Mouse (Mus musculus) ovary, postnatal 36 days (tissue): ENCODE data around the gene Slc27a1.
"Not testable (repeated sequence)": the region's sequence is repeated elsewhere in the genome, so short reads cannot be mapped to it uniquely, and the experiment has no call there.

Experiments
- DNase-seq: peaks from one replicate; pipeline ENCODE4 v3.0.0; 2022; ENCODE audit warnings: low spot score, mixed read lengths

Gene Slc27a1

GRCm38 (mm10) chr8:71568387-71568937 lies at the start of gene Slc27a1:
Gene Slc27a1, plus strand, starts transcription at chr8:71568882.
- peak; percentile 91 for DNase-seq

GRCm38 (mm10) chr8:71519037-71519825 lies 49.5 kb upstream of the Slc27a1 start:
- not testable (repeated sequence) for DNase-seq

DNA sequence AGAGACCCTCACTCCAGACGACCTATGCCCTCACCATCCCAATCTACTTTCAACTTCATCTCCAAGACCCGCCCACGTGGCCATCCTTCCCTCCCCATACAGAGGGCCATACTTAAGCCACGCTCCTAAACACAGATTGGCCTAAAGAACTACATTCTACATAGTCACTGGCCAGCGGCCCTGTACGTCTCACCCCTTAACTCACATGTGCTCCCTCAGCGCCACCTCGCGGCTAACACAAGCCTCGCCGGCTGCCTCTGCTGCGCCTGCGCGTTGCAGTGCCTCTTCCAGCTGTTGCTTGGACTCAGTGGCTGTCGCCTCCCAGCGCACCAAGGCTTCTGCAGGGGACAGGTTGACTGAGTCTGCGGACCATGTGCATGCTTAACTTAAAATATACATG lies 47.0 kb upstream of the Slc27a1 start:
- DNase-seq, result peak; percentile 96

GRCm38 (mm10) chr8:71525226-71526050 lies 43.2 kb upstream of the Slc27a1 start, which contains the start of gene Ccdc194:
Gene Ccdc194, minus strand, starts transcription at chr8:71525711.
- DNase-seq, result no peak

DNA sequence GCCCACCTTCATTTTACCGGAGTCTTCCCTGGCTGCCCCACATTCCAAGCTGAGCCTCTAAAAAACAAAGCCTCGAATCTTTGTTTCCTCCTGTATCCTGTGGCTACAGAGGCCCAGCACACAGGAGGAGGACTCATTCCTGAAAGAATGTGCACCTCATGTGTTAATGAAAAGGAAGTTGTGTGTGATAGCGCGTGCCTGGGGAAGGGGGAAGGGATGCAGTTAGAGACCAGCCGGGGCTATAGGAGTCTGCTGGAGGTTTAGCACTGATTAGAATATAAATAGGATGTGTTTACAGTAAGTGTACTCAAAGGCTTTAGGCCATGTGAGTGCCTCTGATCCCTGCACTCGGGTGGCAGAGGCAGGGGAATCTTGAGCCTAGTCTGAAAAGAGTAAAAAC lies 42.4 kb upstream of the Slc27a1 start:
- DNase-seq, result no peak

- DNase-seq, result no peak
These were observed 41.4 kb upstream of the Slc27a1 start for GRCm38 (mm10) chr8:71527162-71527870.

DNA sequence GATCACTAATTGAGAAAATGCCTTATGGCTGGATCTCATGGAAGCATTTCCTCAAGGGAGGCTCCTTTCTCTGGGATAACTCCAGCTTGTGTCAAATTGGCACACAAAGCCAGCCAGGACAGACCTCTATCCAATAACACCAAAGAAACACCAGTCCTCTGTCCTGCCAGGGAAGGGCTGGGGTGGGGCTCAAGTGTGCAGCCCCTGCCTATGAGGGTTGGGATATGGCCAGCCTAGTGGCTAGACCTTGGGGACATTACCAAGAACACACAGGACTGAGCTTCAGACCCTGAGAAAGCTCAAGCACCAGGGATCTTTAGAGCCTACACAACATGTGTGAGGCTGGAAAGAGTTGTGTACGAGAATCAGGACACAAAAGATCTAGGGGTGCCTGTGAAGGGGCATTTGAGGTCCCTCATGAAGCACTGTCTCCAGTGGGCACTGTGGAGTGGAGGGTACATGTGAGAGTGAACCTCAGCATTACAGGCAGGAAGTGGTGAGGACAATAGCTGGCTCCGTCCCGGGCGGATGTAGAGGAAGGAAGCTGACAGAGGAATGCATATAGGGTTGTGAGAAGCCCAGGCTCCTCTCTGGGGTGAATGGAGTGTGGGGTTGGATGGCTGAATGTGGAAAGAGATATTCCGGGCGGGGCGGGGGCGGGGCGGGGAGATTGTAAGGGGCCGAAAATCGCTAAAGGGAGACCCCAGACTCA lies 40.2 kb upstream of the Slc27a1 start:
- DNase-seq, result no peak

- DNase-seq, result not testable (repeated sequence)
These were observed 37.8 kb upstream of the Slc27a1 start for GRCm38 (mm10) chr8:71530735-71531467.

GRCm38 (mm10) chr8:71534263-71534810 lies 34.3 kb upstream of the Slc27a1 start:
- DNase-seq, result no peak

DNA sequence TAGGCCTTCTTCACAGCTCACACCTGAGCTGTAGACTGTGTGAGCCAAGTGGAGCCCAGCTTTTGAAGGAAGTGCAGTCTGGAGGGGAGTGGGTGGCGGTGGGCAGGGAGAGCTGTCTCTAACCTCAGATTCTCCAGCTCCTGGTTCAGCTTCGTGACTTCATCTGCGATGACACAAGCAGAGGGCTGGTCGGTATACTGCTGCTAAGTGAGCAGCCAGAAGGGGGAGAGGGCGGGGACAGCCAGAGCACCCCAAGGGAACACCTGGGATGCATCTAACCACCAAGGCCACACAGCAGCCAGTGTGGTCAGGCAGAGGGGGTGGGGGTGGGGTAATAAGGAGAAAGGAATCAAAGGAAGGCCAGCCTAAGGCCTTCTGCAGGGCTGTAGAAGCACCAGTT lies 33.0 kb upstream of the Slc27a1 start:
- no peak for DNase-seq

DNA sequence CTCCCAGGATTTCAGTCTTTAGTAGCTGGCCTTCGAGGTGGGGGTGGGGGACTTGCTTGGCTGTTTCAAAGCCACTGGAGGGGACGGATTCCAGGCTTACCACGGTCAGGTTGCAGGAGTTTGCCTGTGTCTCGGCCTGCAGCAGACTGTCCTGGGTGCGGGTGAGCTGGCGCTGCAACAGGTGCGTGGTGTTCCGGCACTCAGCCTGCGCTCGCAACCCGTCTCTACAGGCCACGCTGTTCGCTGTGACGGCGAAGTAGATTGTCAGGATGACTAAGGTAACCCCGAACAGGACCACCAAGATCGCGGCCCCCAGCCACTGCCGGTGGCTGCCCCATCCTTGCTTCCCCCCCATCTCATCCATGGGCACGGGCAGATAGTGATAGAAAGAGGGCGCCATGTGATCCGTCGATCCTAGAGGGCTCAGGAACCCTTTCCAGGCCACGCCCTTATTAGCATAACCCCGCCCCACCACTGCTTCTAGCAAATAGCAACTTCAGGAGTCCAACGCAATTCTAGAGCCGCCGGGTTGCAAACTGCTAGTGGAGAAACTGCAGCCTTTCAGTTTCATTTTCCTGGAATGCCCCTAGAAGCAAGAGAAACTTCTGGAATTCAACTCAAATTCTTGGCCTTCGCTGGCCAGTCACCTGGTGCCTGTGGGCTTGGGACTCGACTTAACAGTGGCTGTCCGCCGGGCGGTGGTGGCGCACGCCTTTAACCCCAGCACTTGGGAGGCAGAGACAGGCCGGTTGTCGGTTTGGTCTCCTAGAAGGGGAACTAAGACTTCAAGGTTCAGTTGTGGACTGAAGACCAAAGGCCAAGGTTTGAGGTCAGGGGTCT lies 31.4 kb upstream of the Slc27a1 start, which contains the start of gene Bst2:
Gene Bst2 (minus strand): TSS at position 429 of the 840 bp plus-strand sequence.
- peak; percentile 86 for DNase-seq

GRCm38 (mm10) chr8:71542632-71543343 lies 25.9 kb upstream of the Slc27a1 start, which contains the start of gene Mvb12a:
Gene Mvb12a, plus strand, starts transcription at chr8:71542922.
- peak; percentile 93 for DNase-seq

- DNase-seq, result no peak
These were observed 24.9 kb upstream of the Slc27a1 start for GRCm38 (mm10) chr8:71543755-71544154.

DNA sequence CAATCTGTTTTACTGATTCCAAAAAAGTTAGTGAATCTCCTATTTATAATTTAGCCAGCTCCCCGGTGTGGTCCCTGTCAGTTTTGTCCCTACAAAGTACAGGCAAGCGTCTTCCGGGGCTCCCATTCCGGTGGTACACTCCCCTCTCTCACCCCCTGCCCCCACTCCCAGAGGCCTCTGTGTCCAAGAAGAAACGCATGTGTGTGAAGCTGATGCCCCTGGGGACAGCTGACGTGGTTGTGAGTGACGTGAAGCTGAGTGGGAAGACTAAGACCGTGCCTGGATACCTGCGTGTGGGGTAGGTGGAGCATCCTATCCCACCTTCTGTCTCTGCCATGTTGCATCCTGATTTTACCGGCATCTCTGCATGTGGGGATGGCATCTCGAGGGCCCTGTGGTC lies 23.6 kb upstream of the Slc27a1 start:
- DNase-seq, result no peak

GRCm38 (mm10) chr8:71547590-71547989 lies 21.1 kb upstream of the Slc27a1 start:
- no peak for DNase-seq

GRCm38 (mm10) chr8:71550754-71551153 lies 17.9 kb upstream of the Slc27a1 start:
- no peak for DNase-seq

DNA sequence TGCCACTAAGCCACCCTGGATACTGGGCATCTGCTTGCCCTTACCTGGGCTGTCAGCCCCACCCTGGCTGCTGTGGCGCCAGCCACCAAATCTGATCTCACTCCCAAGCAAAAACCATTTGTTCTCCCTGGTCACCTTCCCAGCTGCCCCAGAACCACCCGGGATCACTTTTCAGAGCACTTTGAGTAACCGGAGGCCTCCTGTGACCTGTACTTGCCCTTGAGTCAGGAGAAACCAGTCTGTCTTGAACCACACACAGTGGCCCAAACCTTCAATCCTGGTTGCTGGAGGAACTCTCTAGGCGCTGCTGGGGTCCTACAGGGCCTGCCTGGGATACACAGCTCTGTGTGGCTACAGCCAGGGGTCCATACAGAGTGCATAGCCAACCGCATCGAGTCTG lies 15.9 kb upstream of the Slc27a1 start:
- DNase-seq, result no peak

GRCm38 (mm10) chr8:71554001-71554400 lies 14.7 kb upstream of the Slc27a1 start:
- no peak for DNase-seq

DNA sequence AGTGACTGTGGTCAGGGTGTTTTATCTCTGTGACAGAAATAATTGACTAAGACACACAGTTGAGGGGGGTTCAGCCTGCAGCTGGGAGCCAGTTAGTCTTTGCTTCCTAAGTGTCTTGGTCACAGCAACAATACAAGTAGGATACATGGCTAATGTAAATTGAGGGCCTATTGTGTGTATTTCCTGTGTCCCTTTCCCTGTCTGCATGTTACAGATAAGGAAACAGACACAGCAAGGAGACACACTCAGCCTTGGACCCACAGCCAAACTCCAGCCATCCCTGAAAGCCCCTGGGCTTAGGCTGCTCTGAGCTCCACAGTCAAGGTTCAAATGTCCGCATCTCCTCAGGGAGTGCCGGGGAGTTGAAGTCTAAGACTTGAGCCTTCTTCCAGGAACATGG lies 14.0 kb upstream of the Slc27a1 start:
- no peak for DNase-seq
